Mouse (Mus musculus) telencephalon, adult 2 months (tissue): ENCODE data around the gene AI837181.

Source experiments
- DNase-seq: peaks from one replicate; pipeline ENCODE4 v3.0.0-alpha.2; 2011; ENCODE audit warnings: low read depth, low spot score

The AI837181 gene

GRCm38 (mm10) chr19:5414534-5414957, 10.4 kb upstream of the AI837181 start:
- DNase-seq = no peak

GRCm38 (mm10) chr19:5418750-5419466, 6.0 kb upstream of the AI837181 start:
- DNase-seq = no peak

- no peak for DNase-seq
Observed at GRCm38 (mm10) chr19:5419630-5420029, 5.3 kb upstream of the AI837181 start.

- no peak for DNase-seq
Observed at GRCm38 (mm10) chr19:5420579-5420978, 4.4 kb upstream of the AI837181 start.

- DNase-seq = no peak
Observed at GRCm38 (mm10) chr19:5421784-5422183, 3.2 kb upstream of the AI837181 start.

DNA sequence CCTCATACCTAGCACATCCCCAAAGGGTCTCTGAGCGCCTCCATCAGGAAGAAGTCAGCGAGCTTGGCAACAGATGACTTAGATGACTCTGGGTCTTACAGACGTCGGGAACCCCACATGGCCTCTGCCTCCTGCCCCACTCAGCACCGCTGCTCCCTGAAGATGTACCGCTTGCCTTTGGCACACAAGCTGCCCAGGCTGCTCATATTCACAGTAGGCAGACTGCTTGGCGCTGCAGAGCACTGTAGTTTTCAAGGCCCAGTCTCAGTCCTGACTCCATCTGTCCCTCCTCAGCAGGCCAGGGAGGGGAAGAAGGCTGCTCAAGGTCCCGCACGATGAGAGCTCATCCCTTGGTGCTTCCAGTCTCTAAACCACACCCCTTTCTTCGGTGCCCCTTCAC, 2.7 kb upstream of the AI837181 start:
- DNase-seq = no peak

GRCm38 (mm10) chr19:5422895-5423443, 2.0 kb upstream of the AI837181 start:
- DNase-seq = no peak

DNA sequence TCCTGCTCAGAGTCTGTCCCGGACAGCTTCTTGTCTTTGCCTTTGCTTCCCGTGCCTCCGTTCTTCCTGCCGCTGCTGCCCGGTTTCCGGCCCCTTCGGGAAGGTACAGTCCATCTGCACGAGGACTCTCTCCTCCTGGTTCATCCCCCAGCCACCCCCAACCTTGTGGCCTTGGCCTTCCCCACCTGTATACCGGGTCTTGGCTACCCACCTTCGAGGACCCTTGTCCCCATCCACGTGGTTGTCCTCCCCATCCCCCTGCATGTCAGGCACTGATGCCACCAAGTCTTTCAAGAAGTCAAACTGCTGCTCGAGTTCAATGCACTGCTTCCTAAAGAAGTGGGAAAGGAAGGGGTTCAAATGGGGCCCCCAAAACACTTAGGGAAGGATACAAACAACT, 1.4 kb upstream of the AI837181 start:
- DNase-seq = no peak

DNA sequence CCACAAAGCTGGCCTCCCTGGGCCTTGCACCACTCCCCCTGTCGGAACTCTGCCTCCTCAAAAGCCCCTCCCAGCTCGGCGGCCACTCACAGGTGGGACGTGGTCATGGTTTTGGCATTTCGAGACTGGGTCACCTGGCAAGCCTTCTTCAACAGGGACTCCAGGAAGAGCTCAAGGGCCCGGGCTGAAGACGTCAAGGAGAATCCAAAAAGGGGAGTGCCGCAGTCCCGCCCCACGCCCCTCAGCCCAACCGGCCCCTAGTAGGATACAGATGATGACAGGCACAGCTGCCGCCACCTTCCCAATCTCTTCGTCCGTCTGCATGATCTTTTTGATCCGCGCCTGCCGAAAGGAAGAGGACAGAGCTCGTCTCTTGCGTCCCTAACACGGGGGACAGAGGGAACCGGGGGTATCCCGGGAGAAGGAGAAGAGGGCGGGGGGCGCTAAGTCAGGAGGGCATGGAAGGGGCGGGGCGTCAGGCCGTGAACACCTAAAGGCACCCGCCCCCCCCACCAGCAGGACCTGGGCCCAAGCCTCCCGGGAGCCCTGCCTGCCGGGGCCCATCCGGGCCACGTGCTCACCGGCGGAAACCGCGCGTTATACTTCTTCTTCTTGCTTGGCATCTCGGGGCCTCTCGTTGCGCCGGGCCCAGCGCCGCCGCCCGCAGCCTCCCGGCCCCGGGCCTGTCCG, 707 bp upstream of the AI837181 start:
- no peak for DNase-seq

GRCm38 (mm10) chr19:5425906-5426565, 1.1 kb downstream of the AI837181 start:
- no peak for DNase-seq

DNA sequence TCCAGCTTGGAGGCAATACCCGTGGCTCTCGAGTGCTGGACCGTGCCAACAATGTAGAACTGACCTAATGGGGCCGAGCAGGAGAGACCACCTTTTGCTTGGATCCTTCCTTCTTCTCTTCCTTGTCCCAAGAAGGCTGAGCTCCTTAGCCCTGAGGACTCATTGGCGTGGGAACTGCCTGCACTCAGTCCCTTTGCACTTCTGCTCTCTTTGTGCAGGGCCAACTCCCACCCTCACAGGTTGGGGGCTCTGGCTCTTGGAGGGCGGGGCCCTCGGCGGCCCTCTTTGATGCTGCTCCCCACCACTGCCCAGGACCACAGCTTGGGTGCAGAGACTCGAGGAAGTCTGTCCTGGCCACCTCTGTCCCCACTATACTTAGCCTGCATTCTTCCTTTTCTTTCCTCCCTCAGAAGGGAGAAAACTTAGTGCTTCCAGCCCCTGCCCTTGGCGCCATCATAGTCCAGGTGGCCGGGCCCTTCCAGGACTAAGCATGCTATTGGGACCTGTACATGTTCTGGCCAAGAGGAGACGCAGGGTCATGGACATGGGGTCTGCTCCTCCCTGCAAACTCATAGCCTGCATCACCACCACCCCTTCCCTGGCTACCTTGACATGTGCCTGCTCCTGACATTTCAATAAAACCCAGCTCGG, 1.8 kb downstream of the AI837181 start:
- no peak for DNase-seq

DNA sequence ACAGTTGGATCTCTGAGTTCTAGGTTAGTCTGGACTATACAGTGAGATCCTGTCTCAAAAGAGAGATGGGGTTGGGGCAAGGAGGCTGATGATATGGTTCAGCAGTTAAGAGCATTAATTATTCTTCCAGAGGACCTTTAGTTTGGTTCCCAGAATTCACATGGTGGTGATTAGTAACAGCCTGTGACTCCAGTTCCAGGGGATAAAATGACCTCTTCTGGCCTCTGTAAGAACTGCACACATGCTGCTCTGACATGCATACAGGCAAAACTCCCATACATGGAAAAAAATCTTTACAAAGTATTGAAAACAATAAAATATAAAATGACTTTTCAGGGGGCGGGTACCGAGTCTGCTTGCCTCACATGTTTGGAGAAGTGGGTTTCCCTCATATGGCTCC, 3.1 kb downstream of the AI837181 start:
- no peak for DNase-seq

DNA sequence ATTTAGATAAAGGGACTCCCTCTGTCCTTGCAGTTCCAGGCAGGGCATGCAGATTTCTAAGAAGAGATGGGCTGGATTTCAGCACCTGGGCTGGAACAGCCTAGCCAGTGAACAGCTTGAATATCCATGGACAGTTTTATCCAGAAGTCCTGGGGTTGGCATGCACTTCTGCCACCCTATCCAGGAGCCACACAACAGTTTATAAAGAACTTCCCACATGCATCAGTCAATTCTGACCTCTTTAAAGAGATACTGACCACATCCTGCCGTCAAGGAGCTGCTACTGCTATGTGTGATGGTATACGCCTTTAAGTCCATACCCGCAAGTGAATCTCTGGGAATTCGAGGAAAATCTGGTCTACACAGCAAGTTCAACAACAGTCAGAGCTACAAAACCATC, 4.3 kb downstream of the AI837181 start:
- DNase-seq = no peak

- no peak for DNase-seq
Observed at GRCm38 (mm10) chr19:5429806-5430205, 4.9 kb downstream of the AI837181 start.

DNA sequence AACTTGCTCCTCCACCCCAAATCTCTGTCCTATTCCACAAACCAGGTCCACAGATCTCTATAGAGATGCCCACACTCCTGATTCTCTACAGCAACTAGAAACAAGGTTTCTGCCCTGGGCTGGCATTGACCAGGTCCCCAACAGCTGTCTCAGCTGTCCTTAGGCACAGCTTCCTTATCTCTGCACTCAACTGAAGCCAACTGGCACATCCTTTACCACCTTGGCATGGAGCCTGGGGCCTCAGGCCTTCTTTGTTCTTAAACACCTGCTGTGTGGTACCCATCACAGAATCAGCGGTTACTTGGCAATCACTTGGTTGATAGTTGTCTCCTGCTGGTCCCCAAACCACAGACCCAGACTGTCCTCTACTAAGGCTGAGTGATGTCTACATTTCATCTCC, 5.5 kb downstream of the AI837181 start:
- no peak for DNase-seq

DNA sequence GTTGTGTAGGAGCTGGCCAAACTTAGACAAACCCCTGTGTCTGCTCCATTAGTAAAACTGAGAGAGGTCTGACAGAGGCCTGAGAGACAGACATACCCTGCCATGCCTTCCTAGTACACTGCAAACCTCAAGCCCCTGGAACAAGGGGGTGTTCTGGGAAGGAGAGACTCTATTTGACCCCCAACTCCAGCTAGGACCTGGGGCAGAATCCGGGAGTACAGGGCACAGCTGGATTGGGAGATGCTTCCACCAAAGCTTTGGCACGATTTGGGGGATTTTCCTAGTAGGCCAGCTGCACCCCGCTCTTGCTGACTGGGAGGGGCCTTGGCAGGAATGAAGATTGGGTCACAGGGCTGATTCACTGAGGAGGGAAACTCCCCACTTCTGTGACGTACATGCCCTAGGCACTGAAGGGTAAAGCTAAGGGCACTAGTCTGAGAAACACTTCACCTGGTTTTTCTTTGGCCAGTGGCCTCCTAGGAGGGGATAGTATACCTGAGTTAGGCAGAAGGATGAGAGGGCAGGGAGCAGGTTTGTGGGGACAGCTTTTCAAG, 7.0 kb downstream of the AI837181 start:
- DNase-seq = no peak

GRCm38 (mm10) chr19:5432992-5433852, 8.3 kb downstream of the AI837181 start:
- DNase-seq = no peak

- no peak for DNase-seq
Observed at GRCm38 (mm10) chr19:5433951-5434350, 9.0 kb downstream of the AI837181 start.

- no peak for DNase-seq
Observed at GRCm38 (mm10) chr19:5444371-5444908, 19.5 kb downstream of the AI837181 start.

DNA sequence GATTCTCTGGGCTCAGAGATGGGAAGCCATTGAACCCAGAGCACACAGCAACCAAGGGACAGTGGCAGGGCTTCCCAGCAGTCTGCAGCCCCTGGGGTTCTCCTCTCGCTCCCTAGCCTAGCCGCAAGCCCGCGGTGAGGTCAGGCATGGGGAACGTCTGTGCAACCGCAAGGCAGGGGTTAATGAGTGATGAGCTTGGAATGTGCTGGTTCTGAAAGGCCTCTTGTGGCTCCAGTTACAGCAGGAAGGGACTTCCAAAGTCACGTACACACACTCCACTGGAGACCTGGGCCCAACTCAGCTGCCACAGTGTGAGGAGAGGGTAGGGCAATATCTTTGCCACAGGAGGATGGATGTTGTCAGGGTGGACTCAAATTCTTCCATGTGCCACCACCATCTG, 20.0 kb downstream of the AI837181 start:
- DNase-seq = no peak
